Mouse (Mus musculus): ENCODE measurements around the gene Olfr1283.
"Not testable (repeated sequence)": the region's sequence is repeated elsewhere in the genome, so short reads cannot be mapped to it uniquely, and the experiment has no call there.

Olfr1283 gene

GRCm38 (mm10) chr2:111366490-111366889, at the start of gene Olfr1283:
Gene Olfr1283 (plus strand): TSS chr2:111366790.
- in situ Hi-C loops (cut with MboI; ENCODE audit: low pct_unique_long_range_greater_than_20kb in 1 of 2, low sequenced_read_pairs in 2 of 2, unreplicated experiment in 1 of 2), result no loop called here

- in situ Hi-C loops (cut with MboI; ENCODE audit: low pct_unique_long_range_greater_than_20kb in 1 of 2, low sequenced_read_pairs in 2 of 2, unreplicated experiment in 1 of 2), result no loop called here
These were observed 40.4 kb upstream of the Olfr1283 start, which contains the start of gene Olfr1281 for GRCm38 (mm10) chr2:111326220-111326619. Gene Olfr1281 (plus strand): TSS chr2:111326520.

GRCm38 (mm10) chr2:111333721-111334120, 32.9 kb upstream of the Olfr1283 start:
- in situ Hi-C loops (cut with MboI; ENCODE audit: low pct_unique_long_range_greater_than_20kb in 1 of 2, low sequenced_read_pairs in 2 of 2, unreplicated experiment in 1 of 2), result not testable (repeated sequence)

- in situ Hi-C loops (cut with MboI; ENCODE audit: low pct_unique_long_range_greater_than_20kb in 1 of 2, low sequenced_read_pairs in 2 of 2, unreplicated experiment in 1 of 2), result no loop called here
These were observed 30.6 kb upstream of the Olfr1283 start, which contains the start of gene Olfr1282 for GRCm38 (mm10) chr2:111335976-111336375. Gene Olfr1282 (minus strand): TSS chr2:111336076.

GRCm38 (mm10) chr2:111375222-111375621, 8.6 kb downstream of the Olfr1283 start, which contains the start of gene Olfr1284:
Gene Olfr1284 (plus strand): TSS chr2:111375522.
- in situ Hi-C loops (cut with MboI; ENCODE audit: low pct_unique_long_range_greater_than_20kb in 1 of 2, low sequenced_read_pairs in 2 of 2, unreplicated experiment in 1 of 2), result no loop called here

Measured in mouse embryonic stem cell (cell line).